Mouse (Mus musculus) CH12.LX (cell line): ENCODE measurements around the gene Asic2. TPM values are rescaled to one million over a fixed set of nuclear protein-coding genes. Genes with fewer than 3 reads are reported as not detected.

Experiments used
- DNase-seq: peaks from one replicate; pipeline ENCODE4 v3.0.0-alpha.2; 2013; ENCODE audit errors: extremely low read depth
- H3K27ac ChIP-seq: 2 replicates; pipeline ENCODE4 v1.5.1; 2012; ENCODE audit warnings: low read depth, mild to moderate bottlenecking, control low read depth, moderate library complexity; ENCODE audit not compliant: insufficient read depth
- H3K27me3 ChIP-seq: replicated peaks from 2 replicates; pipeline ENCODE3; 2012; ENCODE audit warnings: inconsistent platforms
- H3K36me3 ChIP-seq, 2 experiments: replicated peaks in 1 of 2; 2 replicates each; pipeline versions ENCODE3 to v1.6.1; 2012; ENCODE audit warnings: inconsistent platforms in 1 of 2, low read length in 1 of 2, mild to moderate bottlenecking in 1 of 2, mixed read lengths in 1 of 2, moderate library complexity in 1 of 2; ENCODE audit not compliant: control insufficient read depth in 1 of 2, insufficient read depth in 1 of 2
- H3K4me1 ChIP-seq, 2 experiments: 2 replicates each; pipeline ENCODE4 v1.6.1; 2012; ENCODE audit warnings: inconsistent platforms in 1 of 2, moderate library complexity in 1 of 2; ENCODE audit not compliant: insufficient read depth in 2 of 2, control insufficient read depth in 1 of 2
- H3K4me2 ChIP-seq: 2 replicates; pipeline ENCODE4 v1.6.1; 2012; ENCODE audit warnings: low read depth, mild to moderate bottlenecking, control low read depth; ENCODE audit not compliant: poor library complexity, insufficient read depth, severe bottlenecking
- H3K4me3 ChIP-seq, 3 experiments: fragments of 150-350 bp in 1 of 3; sonication (generic) in 1 of 3; replicated peaks in 1 of 3; 2 replicates each; pipeline versions ENCODE3 to v1.5.1; 2011 to 2012; ENCODE audit warnings: low read depth in 2 of 3, low read length in 2 of 3, mild to moderate bottlenecking in 2 of 3, moderate library complexity in 2 of 3, control low read depth in 1 of 3, improper control_type of control experiment in 1 of 3, inconsistent platforms in 1 of 3, mixed read lengths in 1 of 3; ENCODE audit not compliant: poor library complexity in 1 of 3
- H3K79me2 ChIP-seq: replicated peaks from 2 replicates; pipeline ENCODE4 v1.6.1; 2012; ENCODE audit warnings: mild to moderate bottlenecking, moderate library complexity; ENCODE audit not compliant: control insufficient read depth, poor library complexity, insufficient read depth, severe bottlenecking; ENCODE audit errors: extremely low read depth
- H3K9ac ChIP-seq: 2 replicates; pipeline ENCODE4 v1.6.1; 2012; ENCODE audit warnings: low read depth, mild to moderate bottlenecking, control low read depth, moderate library complexity; ENCODE audit not compliant: insufficient read depth
- H3K9me3 ChIP-seq: replicated peaks from 2 replicates; pipeline ENCODE3; 2012; ENCODE audit warnings: low read length, inconsistent platforms, mixed read lengths
- BHLHE40 ChIP-seq: IDR thresholded peaks from 2 replicates; pipeline ENCODE4 v1.6.1; 2011; ENCODE audit warnings: mild to moderate bottlenecking, low read depth, low read length, improper control_type of control experiment
- CHD1 ChIP-seq: IDR thresholded peaks from 2 replicates; pipeline ENCODE4 v1.6.1; 2012; ENCODE audit warnings: low read depth, low read length, improper control_type of control experiment, inconsistent platforms
- CHD2 ChIP-seq: IDR thresholded peaks from 2 replicates; pipeline ENCODE4 v1.6.1; 2011; ENCODE audit warnings: low read length, improper control_type of control experiment
- CTCF ChIP-seq, 2 experiments: IDR thresholded peaks in 1 of 2; conservative IDR thresholded peaks in 1 of 2; 2 replicates each; pipeline ENCODE4 v1.5.1; 2011 to 2012; ENCODE audit warnings: low read depth in 2 of 2, low read length in 2 of 2, improper control_type of control experiment in 1 of 2, inconsistent platforms in 1 of 2, mild to moderate bottlenecking in 1 of 2, moderate library complexity in 1 of 2
- E2F4 ChIP-seq: IDR thresholded peaks from 2 replicates; pipeline ENCODE4 v1.6.1; 2011; ENCODE audit warnings: low read depth, low read length, improper control_type of control experiment; ENCODE audit not compliant: insufficient replicate concordance
- EP300 ChIP-seq: IDR thresholded peaks from 2 replicates; pipeline ENCODE4 v1.6.1; 2011; ENCODE audit warnings: low read length, improper control_type of control experiment
- ETS1 ChIP-seq: conservative IDR thresholded peaks from 2 replicates; pipeline ENCODE4 v1.6.1; 2012; ENCODE audit warnings: low read depth, mild to moderate bottlenecking, inconsistent platforms, low read length, improper control_type of control experiment, moderate library complexity
- HCFC1 ChIP-seq: IDR thresholded peaks from 2 replicates; pipeline ENCODE4 v1.6.1; 2012; ENCODE audit warnings: low read depth, mild to moderate bottlenecking, inconsistent platforms, low read length, improper control_type of control experiment
- IRF4 ChIP-seq: IDR thresholded peaks from 2 replicates; pipeline ENCODE4 v1.6.1; 2014; ENCODE audit warnings: low read depth, mild to moderate bottlenecking, inconsistent platforms, low read length, improper control_type of control experiment
- JUN ChIP-seq: IDR thresholded peaks from 2 replicates; pipeline ENCODE4 v1.6.1; 2011; ENCODE audit warnings: low read depth, mild to moderate bottlenecking, low read length, improper control_type of control experiment, moderate library complexity; ENCODE audit not compliant: insufficient read depth
- MAX ChIP-seq: IDR thresholded peaks from 2 replicates; pipeline ENCODE4 v1.6.1; 2011; ENCODE audit warnings: low read length, improper control_type of control experiment
- MAZ ChIP-seq: IDR thresholded peaks from 2 replicates; pipeline ENCODE4 v1.6.1; 2012; ENCODE audit warnings: low read depth, mild to moderate bottlenecking, inconsistent platforms, low read length, improper control_type of control experiment, moderate library complexity
- MEF2A ChIP-seq: IDR thresholded peaks from 2 replicates; pipeline ENCODE4 v1.6.1; 2014; ENCODE audit warnings: low read depth, mild to moderate bottlenecking, inconsistent platforms, low read length, improper control_type of control experiment, borderline replicate concordance
- MYC ChIP-seq: IDR thresholded peaks from 2 replicates; pipeline ENCODE4 v1.6.1; 2011; ENCODE audit warnings: low read depth, mild to moderate bottlenecking, improper control_type of control experiment, low read length
- NELFE ChIP-seq: IDR thresholded peaks from 2 replicates; pipeline ENCODE4 v1.6.1; 2011; ENCODE audit warnings: low read depth, low read length, improper control_type of control experiment
- PAX5 ChIP-seq: IDR thresholded peaks from 2 replicates; pipeline ENCODE4 v1.6.1; 2012; ENCODE audit warnings: low read length, inconsistent platforms, mixed read lengths
- POLR2A ChIP-seq: IDR thresholded peaks from 2 replicates; pipeline ENCODE4 v1.6.1; 2011; ENCODE audit warnings: low read depth, mild to moderate bottlenecking, improper control_type of control experiment, low read length
- POLR2AphosphoS2 ChIP-seq: IDR thresholded peaks from 2 replicates; pipeline ENCODE4 v1.6.1; 2011; ENCODE audit warnings: low read depth, low read length, improper control_type of control experiment
- RAD21 ChIP-seq: IDR thresholded peaks from 2 replicates; pipeline ENCODE4 v1.6.1; 2011; ENCODE audit warnings: low read depth, mild to moderate bottlenecking, low read length, improper control_type of control experiment, moderate library complexity
- RCOR1 ChIP-seq: conservative IDR thresholded peaks from 2 replicates; pipeline ENCODE4 v1.6.1; 2012; ENCODE audit warnings: low read depth, mild to moderate bottlenecking, inconsistent platforms, low read length, improper control_type of control experiment
- SMC3 ChIP-seq: IDR thresholded peaks from 2 replicates; pipeline ENCODE4 v1.6.1; 2011; ENCODE audit warnings: low read depth, low read length, improper control_type of control experiment
- TCF12 ChIP-seq: IDR thresholded peaks from 2 replicates; pipeline ENCODE4 v1.6.1; 2014; ENCODE audit warnings: low read depth, mild to moderate bottlenecking, inconsistent platforms, low read length, improper control_type of control experiment
- USF1 ChIP-seq: IDR thresholded peaks from 2 replicates; pipeline ENCODE4 v1.6.1; 2014; ENCODE audit warnings: low read depth, mild to moderate bottlenecking, inconsistent platforms, low read length, improper control_type of control experiment
- ZKSCAN1 ChIP-seq: IDR thresholded peaks from 2 replicates; pipeline ENCODE4 v1.6.1; 2012; ENCODE audit warnings: low read depth, inconsistent platforms, low read length, improper control_type of control experiment, borderline replicate concordance
- dilution Hi-C: fragments of 300-500 bp; cut with MboI; formaldehyde crosslinking; loops from 2 replicates; pipeline ENCODE4 v1.14.3; 2020; ENCODE audit warnings: low sequenced_read_pairs; ENCODE audit not compliant: extremely low pct_unique_long_range_greater_than_20kb, extremely low pct_ligation_motif_present
- in situ Hi-C: fragments of 300-500 bp; cut with MboI; formaldehyde crosslinking; loops from 3 replicates; pipeline ENCODE4 v1.14.3; 2019; ENCODE audit warnings: low sequenced_read_pairs, low pct_ligation_motif_present, low pct_unique_long_range_greater_than_20kb, mixed read lengths
- polyA plus RNA-seq: library from polyadenylated mRNA; unstranded; fragments of >175 nt; gene quantifications from 2 replicates; pipeline ENCODE4 v1.2.1, GENCODE M21; 2012; ENCODE audit warnings: low read depth; ENCODE audit not compliant: insufficient read length
- total RNA-seq, 2 experiments: library from RNA; depleted of rRNA; stranded (reverse); fragments of 300-350 nt in 1 of 2; fragments of >200 nt in 1 of 2; gene quantifications; 2 replicates each; pipeline ENCODE4 v1.2.3; 2012 to 2014

Asic2 gene
- total and polyA plus RNA-seq, 3 experiments = not detected

DNA sequence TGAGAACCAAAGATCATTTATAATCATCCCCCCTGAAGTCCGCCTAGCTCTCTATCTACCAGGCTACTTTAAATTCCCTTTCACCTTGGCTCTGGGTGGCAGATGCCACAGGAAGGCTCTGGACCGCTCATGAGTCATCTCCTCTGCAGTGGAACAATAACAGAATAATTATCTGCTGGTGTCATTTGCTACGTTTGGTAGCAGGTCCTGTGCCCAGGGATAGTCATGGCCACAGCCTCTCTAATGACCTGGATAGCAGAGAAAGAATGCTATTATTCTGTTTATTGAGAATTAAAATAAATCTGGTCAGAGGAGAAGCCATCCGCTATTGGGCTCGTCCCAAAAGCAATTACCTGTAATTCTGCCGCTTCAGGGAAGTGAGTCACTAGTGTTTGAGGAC lies 425.1 kb downstream of the Asic2 start:
- Histone ChIP-seq H3K9me3 (peaks cover 3% of the 10 kb centered on the region), H3K36me3 (no peaks in the 10 kb centered on the region), H3K79me2 (no peaks in the 10 kb centered on the region), H3K4me3 (no peak overlapping the region), H3K9ac (no peak overlapping the region), H3K4me2 (no peak overlapping the region), H3K27ac (no peak overlapping the region), H3K4me1 (no peaks in the 10 kb centered on the region), H3K27me3 (peaks cover 71% of the 10 kb centered on the region)
- no peak for DNase-seq
- TF ChIP-seq HCFC1 (no peak), BHLHE40 (no peak), CTCF (conservative IDR thresholded peaks at IDR 0.05 in 1 of 2, IDR thresholded peaks at IDR 0.05 in 1 of 2; ENCODE audit: low read depth in 2 of 2, low read length in 2 of 2) (no peak), SMC3 (no peak), RCOR1 (no peak), E2F4 (no peak), USF1 (no peak), PAX5 (no peak), JUN (no peak), POLR2A (no peak), MEF2A (no peak), NELFE (no peak), CHD2 (no peak), ZKSCAN1 (no peak), ETS1 (no peak), IRF4 (no peak), MAX (no peak), EP300 (no peak), CHD1 (no peak), MYC (no peak)
- dilution Hi-C loops (no loop called here), in situ Hi-C loops (no loop called here)

DNA sequence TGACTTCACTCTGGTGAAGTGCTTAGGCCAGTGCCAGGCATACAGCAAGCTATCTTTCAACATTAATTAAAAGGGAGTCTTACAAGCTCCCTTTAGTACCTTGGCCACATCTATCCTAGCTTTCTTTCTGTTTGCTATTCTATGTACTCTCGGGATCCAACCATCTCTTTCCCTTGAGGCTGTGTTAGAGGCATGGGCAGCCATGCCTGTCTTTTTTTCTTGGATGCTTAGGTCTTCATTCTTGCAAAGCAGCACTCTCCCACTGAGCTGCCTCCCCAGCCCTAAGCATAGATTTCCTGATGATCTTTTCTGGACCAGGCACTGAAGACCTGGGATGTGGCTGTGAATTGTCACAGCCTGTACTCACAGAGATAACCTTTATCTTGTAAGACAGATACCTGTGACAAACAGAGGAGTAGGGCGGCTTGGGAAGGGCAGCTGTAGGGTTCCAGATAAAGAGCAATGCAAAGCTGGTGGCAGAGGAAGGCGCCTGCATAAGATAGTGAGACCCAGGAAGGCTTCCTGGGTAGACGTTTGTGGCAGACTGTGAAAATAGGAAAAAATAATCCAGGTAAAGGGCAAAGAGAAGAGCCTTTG lies 433.0 kb downstream of the Asic2 start:
- Histone ChIP-seq H3K4me3 (no peak overlapping the region), H3K9me3 (no peaks in the 10 kb centered on the region), H3K4me2 (no peak overlapping the region), H3K36me3 (no peaks in the 10 kb centered on the region), H3K27me3 (peaks cover 94% of the 10 kb centered on the region), H3K27ac (no peak overlapping the region), H3K79me2 (no peaks in the 10 kb centered on the region), H3K9ac (no peak overlapping the region), H3K4me1 (no peaks in the 10 kb centered on the region)
- DNase-seq = no peak
- dilution Hi-C loops (no loop called here), in situ Hi-C loops (no loop called here)
- TF ChIP-seq MYC (no peak), POLR2AphosphoS2 (no peak), CHD1 (no peak), CTCF (conservative IDR thresholded peaks at IDR 0.05 in 1 of 2, IDR thresholded peaks at IDR 0.05 in 1 of 2; ENCODE audit: low read depth in 2 of 2, low read length in 2 of 2) (no peak; a peak in 1 of 4 replicates), RAD21 (no peak), E2F4 (no peak), SMC3 (no peak), HCFC1 (no peak), EP300 (no peak), TCF12 (no peak), RCOR1 (no peak), MAZ (no peak)
